Mouse (Mus musculus): ENCODE data around the gene Rpap3. TPM values are rescaled to one million over a fixed set of nuclear protein-coding genes. Genes with fewer than 3 reads are reported as not detected.

Gene Rpap3
- polyA plus RNA-seq, 1 experiment: 6.9 TPM

GRCm38 (mm10) chr15:97738923-97739322 lies 33.3 kb upstream of the Rpap3 start:
- TF ChIP-seq POLR2A (IDR thresholded peaks at IDR 0.05; ENCODE audit: low read depth, low read length): no peak
- no peak for TF ChIP-seq CTCF (conservative IDR thresholded peaks at IDR 0.05; ENCODE audit: insufficient read depth, insufficient read length, low read depth, low read length)
- peaks cover 15% of the 10 kb centered on the region for H3K4me1 ChIP-seq (ENCODE audit: control insufficient read depth, insufficient read depth, low read length)
- no peak for DNase-seq
- H3K27ac ChIP-seq (ENCODE audit: insufficient read depth, low read depth, low read length): no peak overlapping the region
- H3K36me3 ChIP-seq (ENCODE audit: control insufficient read depth, insufficient read depth, low read length): no peaks in the 10 kb centered on the region
- no peaks in the 10 kb centered on the region for H3K27me3 ChIP-seq (replicated peaks; ENCODE audit: control insufficient read depth, insufficient read depth, low read length)
- no peak overlapping the region for H3K4me3 ChIP-seq (ENCODE audit: insufficient read depth, low read depth, low read length)
- 91% methylated on average over 7 of the region's 7 CpGs for WGBS

DNA sequence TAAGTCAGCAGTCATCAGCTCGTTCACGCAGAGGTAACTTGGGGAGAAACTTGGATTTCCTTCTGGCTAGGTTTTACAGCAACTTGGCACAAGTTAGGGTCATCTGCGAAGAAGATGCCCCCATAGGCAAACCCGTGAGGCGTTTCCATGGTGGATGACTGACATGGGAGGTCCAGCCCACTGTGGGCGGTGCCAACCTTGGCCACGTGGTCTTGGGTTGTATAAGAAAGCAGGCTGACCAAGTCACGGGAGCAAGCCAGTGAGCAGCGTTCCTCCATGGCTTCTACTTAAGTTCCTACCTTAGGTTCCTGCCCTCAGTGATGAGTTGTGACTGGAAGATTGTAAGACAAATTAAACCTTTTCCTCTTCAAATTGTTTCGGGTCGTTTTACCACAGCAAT lies 26.4 kb upstream of the Rpap3 start:
- Histone ChIP-seq H3K27ac (ENCODE audit: insufficient read depth, low read depth, low read length) (no peak overlapping the region), H3K27me3 (replicated peaks; ENCODE audit: control insufficient read depth, insufficient read depth, low read length) (no peaks in the 10 kb centered on the region), H3K4me3 (ENCODE audit: insufficient read depth, low read depth, low read length) (no peak overlapping the region), H3K36me3 (ENCODE audit: control insufficient read depth, insufficient read depth, low read length) (no peaks in the 10 kb centered on the region), H3K4me1 (ENCODE audit: control insufficient read depth, insufficient read depth, low read length) (peaks cover 31% of the 10 kb centered on the region)
- no peak for TF ChIP-seq POLR2A (IDR thresholded peaks at IDR 0.05; ENCODE audit: low read depth, low read length)
- TF ChIP-seq CTCF (conservative IDR thresholded peaks at IDR 0.05; ENCODE audit: insufficient read depth, insufficient read length, low read depth, low read length): no peak
- WGBS: 90% methylated on average over 11 of the region's 11 CpGs
- DNase-seq: no peak

DNA sequence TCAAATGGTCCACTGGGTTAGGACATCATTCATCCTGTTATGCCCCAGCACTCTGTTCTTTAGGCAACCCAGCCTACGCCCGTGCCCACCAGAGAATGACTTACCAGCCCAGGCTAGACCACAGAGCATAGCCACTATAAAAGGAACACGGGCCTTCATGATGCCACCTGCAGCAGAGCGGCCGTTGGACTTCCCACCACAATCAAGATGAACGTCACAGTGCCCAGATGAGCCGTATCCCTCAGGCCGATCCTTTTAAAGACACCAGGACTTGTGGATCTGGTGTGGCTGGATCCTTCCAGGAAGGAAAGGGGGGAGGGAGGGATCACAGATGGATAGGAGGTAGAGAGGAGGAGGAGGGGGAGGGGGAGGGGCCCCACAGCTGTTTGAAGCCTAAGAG lies 25.5 kb upstream of the Rpap3 start, which contains the start of gene Endou:
TSS of gene Endou (minus strand) at position 229 of the 400 bp plus-strand sequence.
- DNase-seq: no peak
- Histone ChIP-seq H3K4me1 (ENCODE audit: control insufficient read depth, insufficient read depth, low read length) (peaks cover 31% of the 10 kb centered on the region), H3K4me3 (ENCODE audit: insufficient read depth, low read depth, low read length) (no peak within 1 kb of the TSS), H3K36me3 (ENCODE audit: control insufficient read depth, insufficient read depth, low read length) (no peaks in the 10 kb centered on the region), H3K27ac (ENCODE audit: insufficient read depth, low read depth, low read length) (peak within 1 kb of the TSS; percentile 26; the same call in 1 of the 2 replicates), H3K27me3 (replicated peaks; ENCODE audit: control insufficient read depth, insufficient read depth, low read length) (no peaks in the 10 kb centered on the region)
- WGBS: 89% methylated on average over 8 of the region's 8 CpGs
- TF ChIP-seq CTCF (conservative IDR thresholded peaks at IDR 0.05; ENCODE audit: insufficient read depth, insufficient read length, low read depth, low read length): no peak

DNA sequence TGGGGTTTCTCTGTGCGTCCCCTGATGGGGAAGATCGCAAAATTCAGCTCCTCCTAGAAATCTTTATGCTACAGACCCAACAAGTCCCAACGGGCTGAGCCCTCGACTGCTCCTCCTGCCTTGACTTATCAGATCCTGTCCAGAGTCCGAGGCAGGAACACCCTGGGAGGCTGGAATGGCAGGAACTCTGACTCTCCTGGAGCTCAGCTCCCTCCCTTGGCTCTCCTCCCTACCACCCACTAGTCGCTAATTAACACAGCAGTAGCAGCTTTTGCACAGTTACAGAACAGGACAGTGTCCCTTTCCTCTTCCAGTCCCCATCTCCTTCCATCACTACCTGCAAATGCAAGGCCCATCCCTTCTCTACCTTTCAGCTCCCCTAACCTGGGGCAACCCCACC lies 24.7 kb upstream of the Rpap3 start:
- H3K27me3 ChIP-seq (replicated peaks; ENCODE audit: control insufficient read depth, insufficient read depth, low read length): no peaks in the 10 kb centered on the region
- peak overlapping the region; percentile 26; the same call in 1 of the 2 replicates for H3K27ac ChIP-seq (ENCODE audit: insufficient read depth, low read depth, low read length)
- H3K4me3 ChIP-seq (ENCODE audit: insufficient read depth, low read depth, low read length): no peak overlapping the region
- peaks cover 31% of the 10 kb centered on the region for H3K4me1 ChIP-seq (ENCODE audit: control insufficient read depth, insufficient read depth, low read length)
- TF ChIP-seq CTCF (conservative IDR thresholded peaks at IDR 0.05; ENCODE audit: insufficient read depth, insufficient read length, low read depth, low read length) (no peak), POLR2A (IDR thresholded peaks at IDR 0.05; ENCODE audit: low read depth, low read length) (no peak)
- no peaks in the 10 kb centered on the region for H3K36me3 ChIP-seq (ENCODE audit: control insufficient read depth, insufficient read depth, low read length)
- WGBS: 41% methylated on average over 6 of the region's 6 CpGs
- DNase-seq: peak; percentile 86

DNA sequence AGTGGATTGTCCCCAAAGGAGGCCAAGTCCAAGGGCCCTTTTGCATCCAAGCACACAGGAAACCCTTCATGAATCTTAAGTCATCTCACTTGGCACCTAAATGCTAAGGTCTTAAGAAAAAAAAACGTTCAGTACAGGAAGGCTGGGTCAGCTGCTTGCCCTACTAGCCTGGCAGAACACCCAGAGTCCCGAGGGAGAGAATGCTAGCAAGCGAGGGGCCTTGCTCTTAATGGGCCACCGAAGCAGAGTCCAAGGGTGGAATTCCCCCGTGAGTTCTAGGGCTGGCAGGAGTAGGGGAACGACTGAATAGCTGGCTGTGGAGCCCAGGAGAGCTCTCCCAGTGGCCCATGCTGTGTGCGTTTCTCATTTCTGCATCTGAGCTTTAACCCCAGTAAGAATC lies 23.2 kb upstream of the Rpap3 start:
- H3K4me1 ChIP-seq (ENCODE audit: control insufficient read depth, insufficient read depth, low read length): peaks cover 31% of the 10 kb centered on the region
- no peak overlapping the region for H3K4me3 ChIP-seq (ENCODE audit: insufficient read depth, low read depth, low read length)
- 23% methylated on average over 7 of the region's 7 CpGs for WGBS
- DNase-seq: peak; percentile 86
- H3K27me3 ChIP-seq (replicated peaks; ENCODE audit: control insufficient read depth, insufficient read depth, low read length): no peaks in the 10 kb centered on the region
- no peak for TF ChIP-seq CTCF (conservative IDR thresholded peaks at IDR 0.05; ENCODE audit: insufficient read depth, insufficient read length, low read depth, low read length)
- no peak for TF ChIP-seq POLR2A (IDR thresholded peaks at IDR 0.05; ENCODE audit: low read depth, low read length)
- peak overlapping the region; percentile 48 for H3K27ac ChIP-seq (ENCODE audit: insufficient read depth, low read depth, low read length)
- no peaks in the 10 kb centered on the region for H3K36me3 ChIP-seq (ENCODE audit: control insufficient read depth, insufficient read depth, low read length)

GRCm38 (mm10) chr15:97728394-97728793 lies 22.8 kb upstream of the Rpap3 start:
- no peaks in the 10 kb centered on the region for H3K27me3 ChIP-seq (replicated peaks; ENCODE audit: control insufficient read depth, insufficient read depth, low read length)
- 77% methylated on average over 11 of the region's 11 CpGs for WGBS
- DNase-seq: no peak
- H3K4me3 ChIP-seq (ENCODE audit: insufficient read depth, low read depth, low read length): no peak overlapping the region
- TF ChIP-seq POLR2A (IDR thresholded peaks at IDR 0.05; ENCODE audit: low read depth, low read length) (no peak), CTCF (conservative IDR thresholded peaks at IDR 0.05; ENCODE audit: insufficient read depth, insufficient read length, low read depth, low read length) (no peak)
- H3K4me1 ChIP-seq (ENCODE audit: control insufficient read depth, insufficient read depth, low read length): peaks cover 28% of the 10 kb centered on the region
- no peaks in the 10 kb centered on the region for H3K36me3 ChIP-seq (ENCODE audit: control insufficient read depth, insufficient read depth, low read length)
- H3K27ac ChIP-seq (ENCODE audit: insufficient read depth, low read depth, low read length): no peak overlapping the region

GRCm38 (mm10) chr15:97727520-97727919 lies 21.9 kb upstream of the Rpap3 start:
- H3K27ac ChIP-seq (ENCODE audit: insufficient read depth, low read depth, low read length): no peak overlapping the region
- no peak for DNase-seq

More at GRCm38 (mm10) chr15:97727520-97727919, 21.9 kb upstream of the Rpap3 start:
- TF ChIP-seq CTCF (conservative IDR thresholded peaks at IDR 0.05; ENCODE audit: insufficient read depth, insufficient read length, low read depth, low read length) (no peak), POLR2A (IDR thresholded peaks at IDR 0.05; ENCODE audit: low read depth, low read length) (no peak)
- no peaks in the 10 kb centered on the region for H3K27me3 ChIP-seq (replicated peaks; ENCODE audit: control insufficient read depth, insufficient read depth, low read length)
- H3K4me3 ChIP-seq (ENCODE audit: insufficient read depth, low read depth, low read length): no peak overlapping the region
- peaks cover 22% of the 10 kb centered on the region for H3K4me1 ChIP-seq (ENCODE audit: control insufficient read depth, insufficient read depth, low read length)
- H3K36me3 ChIP-seq (ENCODE audit: control insufficient read depth, insufficient read depth, low read length): no peaks in the 10 kb centered on the region
- WGBS: 81% methylated on average over 5 of the region's 5 CpGs

Measured in kidney, adult 2 months (tissue).